ENCODE assay signal across 10 mouse cellular contexts in genomic region chr12:119164672-119165071, GRCm38 (mm10).
DNase-seq lines count a peak whose midpoint lies in the region; ATAC-seq and TF ChIP-seq lines count a peak whose summit lies in the region.
"Had no signal": no experiment of that assay in that cellular context is flagged by ENCODE, and none has a peak within 500 bp of the region (broad histone marks: within the 10 kb centered on the region; RNA-seq: fewer than 3 reads in every experiment).

No protein-coding gene starts in this region.

- peak overlapping the region; percentile 41; the same call in 1 of the 2 replicates for H3K27ac ChIP-seq in lung, embryonic 16.5 days (ENCODE audit: low read length)
- H3K27ac ChIP-seq in embryonic fibroblast, embryonic 13.5 days (ENCODE audit: insufficient read depth, low read length) = peak overlapping the region; percentile 20; the same call in 1 of the 2 replicates
- H3K27ac ChIP-seq in intestine, postnatal 0 days (ENCODE audit: low read depth, low read length) = no peak overlapping the region
- H3K27ac ChIP-seq: liver, embryonic 13.5 days had no signal

- H3K36me3 ChIP-seq in lung, embryonic 16.5 days (ENCODE audit: control insufficient read depth, insufficient read depth, low read length) = no peaks in the 10 kb centered on the region
- no peaks in the 10 kb centered on the region for H3K36me3 ChIP-seq in intestine, postnatal 0 days (ENCODE audit: control insufficient read depth, insufficient read depth)
- H3K36me3 ChIP-seq: liver, embryonic 13.5 days had no signal

- H3K9me3 ChIP-seq in lung, embryonic 16.5 days (ENCODE audit: control insufficient read depth, low read length) = no peaks in the 10 kb centered on the region
- no peaks in the 10 kb centered on the region for H3K9me3 ChIP-seq in intestine, postnatal 0 days (ENCODE audit: control insufficient read depth)
- H3K9me3 ChIP-seq: liver, embryonic 13.5 days had no signal

- 46% methylated on average over 1 of the region's 1 CpGs for WGBS in lung, embryonic 16.5 days
- WGBS in lung, adult 2 months = 53% methylated on average over 1 of the region's 1 CpGs
- 45% methylated on average over 1 of the region's 1 CpGs for WGBS in intestine, postnatal 0 days

- no peak overlapping the region for H3K4me2 ChIP-seq in lung, embryonic 16.5 days (ENCODE audit: low read depth, low read length)
- H3K4me2 ChIP-seq in intestine, postnatal 0 days (replicated peaks; ENCODE audit: low read depth) = no peak overlapping the region
- H3K4me2 ChIP-seq: liver, embryonic 13.5 days had no signal

- no peak for DNase-seq in frontal cortex, postnatal 14 days (ENCODE audit: low spot score in 2 of 2)
- no peak for DNase-seq in lung, adult 2 months
- DNase-seq in urinary bladder, adult 2 months (ENCODE audit: low spot score) = no peak
- no peak for DNase-seq in adrenal gland, postnatal 10 days
- DNase-seq: liver, embryonic 13.5 days had no signal

- TF ChIP-seq CTCF in lung, adult 2 months (IDR thresholded peaks at IDR 0.05; ENCODE audit: insufficient read depth, low read length) = no peak
- TF ChIP-seq CTCF in embryonic fibroblast, embryonic 13.5 days (IDR thresholded peaks at IDR 0.05; ENCODE audit: borderline replicate concordance, insufficient read depth, low read length) = no peak
- TF ChIP-seq CTCF in intestine, postnatal 0 days (IDR thresholded peaks at IDR 0.05; ENCODE audit: low read depth) = no peak

- no peak overlapping the region for H3K9ac ChIP-seq in lung, embryonic 16.5 days (ENCODE audit: low read length)
- H3K9ac ChIP-seq in intestine, postnatal 0 days (ENCODE audit: low read depth, low read length) = no peak overlapping the region
- H3K9ac ChIP-seq: liver, embryonic 13.5 days had no signal

- TF ChIP-seq POLR2A in lung, adult 2 months (IDR thresholded peaks at IDR 0.05; ENCODE audit: borderline replicate concordance, extremely low read depth, low read depth, low read length) = no peak
- no peak for TF ChIP-seq POLR2A in embryonic fibroblast, embryonic 13.5 days (IDR thresholded peaks at IDR 0.05; ENCODE audit: low read depth, low read length)

- H3K27me3 ChIP-seq in lung, embryonic 16.5 days (ENCODE audit: control insufficient read depth, insufficient read depth, low read depth, low read length) = no peaks in the 10 kb centered on the region
- no peaks in the 10 kb centered on the region for H3K27me3 ChIP-seq in intestine, postnatal 0 days (replicated peaks; ENCODE audit: control insufficient read depth, insufficient read depth, low read length)
- H3K27me3 ChIP-seq: liver, embryonic 13.5 days had no signal

- peak; percentile 18; the same call in 1 of the 2 replicates for ATAC-seq in frontal cortex, adult (ENCODE audit: low TSS enrichment)
- no peak for ATAC-seq in lung, embryonic 16.5 days (ENCODE audit: low read depth)
- ATAC-seq in intestine, postnatal 0 days = 0 out of 2 replicates have a peak, but pooled peaks have one; percentile 4

- H3K4me3 ChIP-seq in lung, embryonic 16.5 days (ENCODE audit: low read length) = no peak overlapping the region
- no peak overlapping the region for H3K4me3 ChIP-seq in lung, adult 2 months (replicated peaks; ENCODE audit: extremely low read depth, low read depth, low read length)
- H3K4me3 ChIP-seq in embryonic fibroblast, embryonic 13.5 days (ENCODE audit: insufficient read depth, low read length) = no peak overlapping the region
- no peak overlapping the region for H3K4me3 ChIP-seq in intestine, postnatal 0 days (ENCODE audit: low read depth, low read length)
- H3K4me3 ChIP-seq: erythroblast, embryonic 14.5 days; liver, embryonic 13.5 days had no signal

- H3K4me1 ChIP-seq in lung, embryonic 16.5 days (replicated peaks; ENCODE audit: control insufficient read depth, insufficient read depth, low read length) = peaks cover 4% of the 10 kb centered on the region; the same call in 1 of the 2 replicates
- no peaks in the 10 kb centered on the region; the same call in none of the 2 replicates for H3K4me1 ChIP-seq in lung, adult 2 months (ENCODE audit: control insufficient read depth, insufficient read depth, low read length)
- no peaks in the 10 kb centered on the region; the same call in 1 of the 2 replicates for H3K4me1 ChIP-seq in embryonic fibroblast, embryonic 13.5 days (ENCODE audit: control insufficient read depth, insufficient read depth, low read length)
- no peaks in the 10 kb centered on the region for H3K4me1 ChIP-seq in intestine, postnatal 0 days (replicated peaks; ENCODE audit: control insufficient read depth, insufficient read depth, low read length)
- H3K4me1 ChIP-seq: liver, embryonic 13.5 days had no signal
